Mouse (Mus musculus) CD4-positive, CD25-positive, alpha-beta regulatory T cell (primary cell): Measurements from ENCODE around the gene Olfr1231. TPM values are rescaled to one million over a fixed set of nuclear protein-coding genes. Genes with fewer than 3 reads are reported as not detected.

ENCODE experiments used
- polyA plus RNA-seq: library from polyadenylated mRNA; unstranded; fragments of 100-300 nt; shearing (Covaris generic); gene quantifications from one replicate; pipeline ENCODE4 v1.2.1, GENCODE M21; 2017

The Olfr1231 gene
- not detected for polyA plus RNA-seq

GRCm38 (mm10) chr2:89306974-89307373 lies at the start of gene Olfr1231:
Olfr1231 (minus strand) TSS chr2:89307074.

GRCm38 (mm10) chr2:89342298-89342697 lies 35.4 kb upstream of the Olfr1231 start, which contains the start of gene Olfr1233:
Olfr1233 (minus strand) TSS chr2:89342398.

GRCm38 (mm10) chr2:89329575-89329974 lies 22.7 kb upstream of the Olfr1231 start, which contains the start of gene Olfr1232:
Olfr1232 (minus strand) TSS chr2:89329675.

GRCm38 (mm10) chr2:89297168-89297567 lies 9.7 kb downstream of the Olfr1231 start, which contains the start of gene Olfr1230:
Olfr1230 (minus strand) TSS chr2:89297268.

GRCm38 (mm10) chr2:89287914-89288313 lies 19.0 kb downstream of the Olfr1231 start, which contains the start of gene Olfr1229:
Olfr1229 (minus strand) TSS chr2:89288014.

DNA sequence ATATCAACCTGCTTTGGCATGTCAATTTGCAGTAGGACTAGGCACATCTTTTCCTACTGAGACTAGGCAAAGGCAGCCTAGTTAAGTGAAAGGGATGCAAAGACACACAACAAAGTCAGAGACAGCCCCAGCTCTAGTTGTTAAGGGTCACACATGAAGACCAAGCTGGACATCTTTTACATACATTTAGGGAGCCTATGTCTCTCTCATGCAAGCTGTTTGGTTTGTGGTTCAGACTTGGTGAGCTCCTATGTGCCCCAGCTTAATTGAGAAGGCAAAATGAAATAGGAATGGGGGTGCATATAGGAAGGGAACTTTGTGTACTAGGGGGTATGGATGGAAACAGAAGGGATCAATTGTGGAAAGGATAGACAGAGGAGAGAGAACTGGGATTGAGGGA lies 52.9 kb downstream of the Olfr1231 start, which contains the start of gene Olfr1228:
Gene Olfr1228 (minus strand): TSS at position 101 of the 400 bp plus-strand sequence.

Other genes starting within 250 kb of the Olfr1231 start
- gene Olfr1218, start 245.9 kb downstream of the Olfr1231 start, polyA plus RNA-seq = not detected
- not detected for gene Olfr1219, start 223.6 kb downstream of the Olfr1231 start, polyA plus RNA-seq
- 0.07 TPM for gene Olfr1220, start 200.2 kb downstream of the Olfr1231 start, polyA plus RNA-seq
- gene Olfr1221, start 189.8 kb downstream of the Olfr1231 start, polyA plus RNA-seq = not detected
- not detected for gene Olfr1222, start 174.0 kb downstream of the Olfr1231 start, polyA plus RNA-seq
- not detected for gene Olfr1223, start 155.5 kb downstream of the Olfr1231 start, polyA plus RNA-seq
- gene Olfr1224-ps1, start 143.0 kb downstream of the Olfr1231 start, polyA plus RNA-seq = not detected
- 0.07 TPM for gene Olfr1225, start 132.4 kb downstream of the Olfr1231 start, polyA plus RNA-seq
- not detected for gene Olfr1226, start 107.0 kb downstream of the Olfr1231 start, polyA plus RNA-seq
- not detected for gene Olfr1228, start 53.0 kb downstream of the Olfr1231 start, polyA plus RNA-seq
- gene Olfr1229, start 19.1 kb downstream of the Olfr1231 start, polyA plus RNA-seq = not detected
- gene Olfr1230, start 9.8 kb downstream of the Olfr1231 start, polyA plus RNA-seq = not detected
- not detected for gene Olfr1232, start 22.6 kb upstream of the Olfr1231 start, polyA plus RNA-seq
- gene Olfr1233, start 35.3 kb upstream of the Olfr1231 start, polyA plus RNA-seq = 0.04 TPM
- not detected for gene Olfr1234, start 57.8 kb upstream of the Olfr1231 start, polyA plus RNA-seq
- not detected for gene Olfr1238, start 102.6 kb upstream of the Olfr1231 start, polyA plus RNA-seq
- gene Olfr1239, start 113.3 kb upstream of the Olfr1231 start, polyA plus RNA-seq = not detected
- gene Olfr1240, start 135.9 kb upstream of the Olfr1231 start, polyA plus RNA-seq = not detected
- gene Olfr1241, start 180.1 kb upstream of the Olfr1231 start, polyA plus RNA-seq = not detected
- gene Olfr1242, start 191.3 kb upstream of the Olfr1231 start, polyA plus RNA-seq = not detected
- not detected for gene Olfr1243, start 224.4 kb upstream of the Olfr1231 start, polyA plus RNA-seq